Mouse (Mus musculus) embryonic fibroblast, embryonic 13.5 days (primary cell): ENCODE data around the gene Olfr631.

Experiments used
- CTCF ChIP-seq: IDR thresholded peaks from 2 replicates; pipeline ENCODE4 v1.5.1; 2011; ENCODE audit warnings: mild to moderate bottlenecking, control low read depth, low read length, moderate library complexity, borderline replicate concordance; ENCODE audit not compliant: insufficient read depth
- POLR2A ChIP-seq: IDR thresholded peaks from 2 replicates; pipeline ENCODE4 v1.6.1; 2011; ENCODE audit warnings: low read depth, mild to moderate bottlenecking, control low read depth, low read length, moderate library complexity

DNA sequence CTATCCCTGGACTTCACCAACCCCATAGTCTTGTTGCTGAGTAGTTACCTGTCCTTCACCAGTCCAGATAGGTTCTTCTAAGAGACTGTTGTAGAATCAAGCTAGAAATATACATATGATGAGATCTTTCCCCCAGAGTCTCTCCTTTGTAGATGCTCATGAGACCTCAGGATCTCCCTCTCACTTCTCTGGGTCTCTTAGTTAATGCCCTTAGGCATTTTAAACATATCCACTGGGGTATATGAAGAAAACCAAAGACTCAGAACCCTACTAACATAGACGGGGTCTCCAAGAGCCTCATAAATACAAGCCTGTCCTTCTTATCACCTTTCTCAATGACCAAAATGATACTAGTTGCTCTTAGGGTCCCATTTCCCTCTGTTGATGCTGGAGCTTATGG lies 34.2 kb upstream of the Olfr631 start, which contains the start of gene Olfr64:
- TF ChIP-seq POLR2A (no peak), CTCF (no peak)
